Mouse (Mus musculus) embryonic fibroblast, embryonic 13.5 days (primary cell): ENCODE data around the gene Abtb1.

Experiments used
- CTCF ChIP-seq: IDR thresholded peaks from 2 replicates; pipeline ENCODE4 v1.5.1; 2011; ENCODE audit warnings: mild to moderate bottlenecking, control low read depth, low read length, moderate library complexity, borderline replicate concordance; ENCODE audit not compliant: insufficient read depth
- POLR2A ChIP-seq: IDR thresholded peaks from 2 replicates; pipeline ENCODE4 v1.6.1; 2011; ENCODE audit warnings: low read depth, mild to moderate bottlenecking, control low read depth, low read length, moderate library complexity

DNA sequence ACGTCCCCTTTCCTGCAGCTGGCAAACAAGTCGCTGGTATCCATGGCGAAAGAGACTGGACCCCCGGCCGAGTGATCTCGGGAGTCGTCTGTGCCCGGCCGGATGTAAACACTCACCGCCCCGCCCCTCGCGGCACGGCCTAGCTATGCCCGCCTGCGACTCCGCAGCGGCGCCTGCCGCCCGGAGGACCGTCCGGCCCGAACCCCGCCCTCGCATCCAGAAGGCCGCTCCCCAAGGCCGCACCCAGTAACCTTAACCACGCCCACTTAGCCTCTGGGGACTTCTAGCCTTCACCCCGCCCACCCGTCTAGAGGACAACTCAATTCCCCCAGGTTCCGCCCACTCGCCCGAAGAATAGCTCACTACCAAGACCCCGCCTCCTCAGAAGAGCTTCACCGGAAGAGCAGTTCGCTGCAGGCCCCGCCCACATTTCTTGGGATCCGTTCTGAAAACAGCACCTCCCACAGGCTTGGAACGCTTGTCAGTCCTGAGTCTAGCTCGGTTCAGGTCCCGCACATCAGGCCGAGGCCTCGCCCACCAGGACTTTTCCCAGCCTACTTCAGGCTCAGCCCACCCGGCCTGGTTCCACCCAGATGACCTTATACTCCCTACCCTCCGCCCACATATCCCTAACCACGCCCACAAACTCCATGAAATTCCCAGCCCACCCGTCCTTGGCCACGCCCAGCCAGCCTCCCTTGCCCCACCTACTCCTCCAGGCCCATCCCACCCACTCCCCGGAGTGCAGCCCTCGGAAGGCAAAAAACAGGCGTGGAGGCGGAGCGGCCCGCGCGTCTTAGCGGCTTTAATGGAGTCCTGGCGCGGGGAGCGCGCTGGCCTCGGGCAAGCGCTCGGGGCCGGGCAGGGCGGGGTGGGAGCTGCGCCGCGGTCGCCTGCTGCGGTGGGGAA, at the start of gene Abtb1:
- peak; percentile 55; the same call in 1 of the 2 replicates for TF ChIP-seq CTCF
- TF ChIP-seq POLR2A = peak; percentile 66
